Mouse (Mus musculus) forebrain, embryonic 14.5 days (tissue): ENCODE measurements around the gene Ctrb1. TPM values are rescaled to one million over a fixed set of nuclear protein-coding genes. Genes with fewer than 3 reads are reported as not detected.

Experiments
- ATAC-seq: fragments of 200-750 bp; cut with Nextera tagmentation; 2 replicates; pipeline ENCODE4 v1.8.0; 2017; ENCODE audit warnings: mild to moderate bottlenecking, moderate library complexity
- DNase-seq: peaks from one replicate; pipeline ENCODE4 v3.0.0-alpha.2; 2015; ENCODE audit warnings: low spot score
- H3K27ac ChIP-seq: fragments of 300-500 bp; sonication (generic); 2 replicates; pipeline ENCODE4 v1.5.1; 2014; ENCODE audit warnings: low read depth, mild to moderate bottlenecking, control low read depth, low read length, moderate library complexity
- H3K27me3 ChIP-seq: fragments of 300-500 bp; sonication (generic); replicated peaks from 2 replicates; pipeline ENCODE4 v1.6.1; 2014; ENCODE audit warnings: low read length, control low read depth, mixed read lengths; ENCODE audit not compliant: control insufficient read depth, insufficient read depth
- H3K36me3 ChIP-seq: fragments of 300-500 bp; sonication (generic); 2 replicates; pipeline ENCODE4 v1.6.1; 2014; ENCODE audit warnings: low read length, control low read depth; ENCODE audit not compliant: control insufficient read depth, insufficient read depth
- H3K4me1 ChIP-seq: fragments of 300-500 bp; sonication (generic); 2 replicates; pipeline ENCODE4 v1.6.1; 2014; ENCODE audit warnings: antibody characterized with exemption, low read length, control low read depth; ENCODE audit not compliant: control insufficient read depth, insufficient read depth
- H3K4me2 ChIP-seq: fragments of 300-500 bp; sonication (generic); 2 replicates; pipeline ENCODE4 v1.6.1; 2014; ENCODE audit warnings: mild to moderate bottlenecking, control low read depth, low read length
- H3K4me3 ChIP-seq: fragments of 300-500 bp; sonication (generic); 2 replicates; pipeline ENCODE4 v1.5.1; 2014; ENCODE audit warnings: low read depth, low read length, control low read depth
- H3K9ac ChIP-seq: fragments of 300-500 bp; sonication (generic); 2 replicates; pipeline ENCODE4 v1.6.1; 2014; ENCODE audit warnings: mild to moderate bottlenecking, low read length, control low read depth, moderate library complexity
- H3K9me3 ChIP-seq: fragments of 300-500 bp; sonication (generic); replicated peaks from 2 replicates; pipeline ENCODE4 v1.6.1; 2016; ENCODE audit warnings: low read length, control low read depth, mixed read lengths; ENCODE audit not compliant: control insufficient read depth
- WGBS: fragments of 180-500 bp; shearing (Covaris S2); extraction: QIAGEN DNeasy Blood & Tissue Kit; methylation state at CpG from one replicate; pipeline ENCODE4 v1.1.7; 2014; 5-methylcytosine and 5-hydroxymethylcytosine counted together
- polyA plus RNA-seq: library from polyadenylated mRNA; unstranded; fragments of >200 nt; fragmentation: Nextera tagmentation; extraction: Ambion mirVana; gene quantifications from 2 replicates; pipeline ENCODE4 v1.2.1, GENCODE M21; 2014

The Ctrb1 gene
- polyA plus RNA-seq, 1 experiment from 2014 or later = not detected

DNA sequence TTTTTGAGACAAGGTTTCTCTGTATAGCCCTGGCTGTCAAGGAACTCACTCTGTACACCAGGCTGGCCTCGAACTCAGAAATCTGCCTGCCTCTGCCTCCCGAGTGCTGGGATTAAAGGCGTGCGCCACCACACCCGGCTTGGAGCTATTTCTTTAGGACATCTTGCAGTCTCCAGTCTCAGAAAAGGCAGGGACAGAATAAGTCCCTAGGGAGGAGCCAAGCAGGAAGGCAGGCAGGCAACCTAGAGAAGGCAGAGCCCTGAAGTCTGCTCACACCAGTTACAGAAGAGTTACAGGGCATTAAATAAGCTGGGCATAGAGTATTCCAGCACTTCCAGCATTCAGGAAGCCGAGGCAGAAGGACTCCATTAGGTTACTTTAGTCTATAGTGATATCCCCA lies 34.5 kb upstream of the Ctrb1 start:
- no peaks in the 10 kb centered on the region for H3K9me3 ChIP-seq
- ATAC-seq = no peak

GRCm38 (mm10) chr8:111720115-111720544 lies 29.3 kb upstream of the Ctrb1 start:
- H3K27me3 ChIP-seq = no peaks in the 10 kb centered on the region
- H3K36me3 ChIP-seq = peaks cover 29% of the 10 kb centered on the region
- peaks cover 25% of the 10 kb centered on the region for H3K4me1 ChIP-seq
- H3K9ac ChIP-seq = no peak overlapping the region
- no peak overlapping the region for H3K27ac ChIP-seq
- no peak overlapping the region for H3K4me3 ChIP-seq
- ATAC-seq (no peak), DNase-seq (no peak)
- WGBS = 81% methylated on average over 4 of the region's 4 CpGs
- no peaks in the 10 kb centered on the region for H3K9me3 ChIP-seq
- H3K4me2 ChIP-seq = no peak overlapping the region

More for the DNA sequence above, 34.5 kb upstream of the Ctrb1 start:
- WGBS = 94% methylated on average over 6 of the region's 6 CpGs
- Histone ChIP-seq H3K4me2 (no peak overlapping the region), H3K9ac (no peak overlapping the region), H3K4me1 (peaks cover 7% of the 10 kb centered on the region; the same call in 1 of the 2 replicates), H3K36me3 (peaks cover 9% of the 10 kb centered on the region), H3K4me3 (no peak overlapping the region), H3K27ac (no peak overlapping the region), H3K27me3 (no peaks in the 10 kb centered on the region)
- no peak for DNase-seq

- Histone ChIP-seq H3K4me2 (no peak overlapping the region), H3K9ac (no peak overlapping the region), H3K4me3 (no peak overlapping the region), H3K9me3 (no peaks in the 10 kb centered on the region), H3K27me3 (no peaks in the 10 kb centered on the region), H3K36me3 (peaks cover 40% of the 10 kb centered on the region), H3K27ac (no peak overlapping the region; the same call in 1 of the 2 replicates), H3K4me1 (peaks cover 25% of the 10 kb centered on the region)
- DNase-seq = no peak
- 61% methylated on average over 5 of the region's 5 CpGs for WGBS
- no peak for ATAC-seq
Measured at GRCm38 (mm10) chr8:111718937-111719336, 28.1 kb upstream of the Ctrb1 start.

GRCm38 (mm10) chr8:111717866-111718265 lies 27.1 kb upstream of the Ctrb1 start:
- Histone ChIP-seq H3K36me3 (peaks cover 51% of the 10 kb centered on the region), H3K27ac (peak overlapping the region; percentile 98), H3K9ac (peak overlapping the region; percentile 58), H3K4me3 (no peak overlapping the region), H3K9me3 (no peaks in the 10 kb centered on the region), H3K27me3 (no peaks in the 10 kb centered on the region), H3K4me2 (no peak overlapping the region), H3K4me1 (peaks cover 25% of the 10 kb centered on the region)
- no peak for ATAC-seq
- 58% methylated on average over 6 of the region's 6 CpGs for WGBS
- DNase-seq = peak; percentile 41

DNA sequence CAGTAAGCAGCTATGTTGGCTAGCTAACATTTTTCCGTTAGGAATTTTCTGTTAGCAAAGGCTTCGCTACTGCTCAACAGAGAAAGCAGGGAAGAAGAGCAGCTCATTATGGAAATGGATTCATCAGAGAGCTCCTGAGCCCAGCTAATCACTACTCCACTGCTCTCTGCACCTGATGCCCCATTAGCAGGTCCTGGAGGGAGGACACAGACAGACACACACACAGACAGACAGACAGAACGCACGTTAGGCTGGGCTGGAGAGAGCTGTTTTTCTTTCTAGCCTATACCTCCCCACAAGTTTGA lies 26.6 kb upstream of the Ctrb1 start:
- Histone ChIP-seq H3K4me2 (peak overlapping the region; percentile 33; the same call in 1 of the 2 replicates), H3K36me3 (peaks cover 55% of the 10 kb centered on the region), H3K9ac (peak overlapping the region; percentile 58), H3K27me3 (no peaks in the 10 kb centered on the region), H3K4me3 (no peak overlapping the region), H3K9me3 (no peaks in the 10 kb centered on the region), H3K27ac (peak overlapping the region; percentile 98), H3K4me1 (peaks cover 25% of the 10 kb centered on the region)
- peak; percentile 32 for ATAC-seq
- WGBS = 25% methylated on average over 4 of the region's 4 CpGs
- DNase-seq = peak; percentile 67

DNA sequence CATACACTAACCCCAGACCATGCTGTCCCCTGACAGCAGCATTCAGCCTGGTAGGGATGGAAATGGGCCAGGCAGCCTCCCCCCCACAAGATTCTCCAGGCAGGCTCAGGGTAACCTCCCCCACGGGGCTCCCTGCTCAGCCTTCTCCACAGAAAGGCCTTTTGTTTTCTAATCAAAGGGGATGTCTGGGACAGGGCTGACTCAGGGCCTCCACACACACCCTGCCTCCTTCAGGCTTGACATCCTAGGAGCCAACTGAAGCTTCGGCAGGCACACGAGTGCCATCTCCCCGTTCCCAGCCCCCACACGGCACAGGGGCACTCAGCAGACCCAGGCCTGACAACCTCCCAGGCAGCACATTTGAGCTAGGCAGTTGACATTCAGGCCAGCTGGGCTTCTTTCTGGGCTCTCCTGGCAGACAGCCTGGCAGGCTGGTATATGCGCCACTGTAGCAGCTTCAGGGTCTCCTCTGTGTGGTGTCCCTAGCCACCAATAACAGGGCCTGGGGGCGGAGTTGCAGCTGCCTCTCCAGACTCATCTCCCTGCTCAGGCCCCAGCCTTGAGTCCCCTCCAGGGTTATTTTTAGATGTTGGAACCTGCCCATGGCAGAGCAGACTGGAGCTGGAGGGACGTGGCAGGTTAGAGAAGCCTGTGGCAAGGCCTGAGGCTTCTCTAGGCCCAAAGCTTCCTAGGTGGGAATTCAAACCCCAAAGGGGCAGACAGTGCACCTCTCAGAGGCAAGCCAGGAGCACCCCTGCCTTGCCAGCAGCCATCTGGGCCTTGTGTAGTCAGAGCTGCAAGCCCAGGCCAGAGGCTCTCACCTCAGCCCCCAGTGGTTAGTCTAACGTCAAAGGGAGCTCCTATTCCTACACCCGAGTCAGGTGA lies 26.0 kb upstream of the Ctrb1 start:
- WGBS = 11% methylated on average over 10 of the region's 10 CpGs
- DNase-seq (peak; percentile 91), ATAC-seq (peak; percentile 87)
- peaks cover 25% of the 10 kb centered on the region for H3K4me1 ChIP-seq
- no peaks in the 10 kb centered on the region for H3K27me3 ChIP-seq
- H3K4me3 ChIP-seq = no peak overlapping the region
- H3K4me2 ChIP-seq = peak overlapping the region; percentile 33
- peak overlapping the region; percentile 58 for H3K9ac ChIP-seq
- peak overlapping the region; percentile 98 for H3K27ac ChIP-seq
- H3K9me3 ChIP-seq = no peaks in the 10 kb centered on the region
- peaks cover 60% of the 10 kb centered on the region for H3K36me3 ChIP-seq

GRCm38 (mm10) chr8:111715514-111715913 lies 24.7 kb upstream of the Ctrb1 start:
- DNase-seq (no peak), ATAC-seq (no peak)
- no peak overlapping the region for H3K4me2 ChIP-seq
- H3K4me3 ChIP-seq = no peak overlapping the region
- peak overlapping the region; percentile 98 for H3K27ac ChIP-seq
- peaks cover 25% of the 10 kb centered on the region for H3K4me1 ChIP-seq
- peaks cover 66% of the 10 kb centered on the region for H3K36me3 ChIP-seq
- H3K9ac ChIP-seq = no peak overlapping the region
- no peaks in the 10 kb centered on the region for H3K9me3 ChIP-seq
- no peaks in the 10 kb centered on the region for H3K27me3 ChIP-seq
- 86% methylated on average over 13 of the region's 13 CpGs for WGBS

- no peak overlapping the region for H3K27ac ChIP-seq
- peaks cover 25% of the 10 kb centered on the region for H3K4me1 ChIP-seq
- no peak overlapping the region for H3K9ac ChIP-seq
- DNase-seq (no peak), ATAC-seq (no peak)
- H3K9me3 ChIP-seq = no peaks in the 10 kb centered on the region
- H3K4me2 ChIP-seq = no peak overlapping the region
- H3K4me3 ChIP-seq = no peak overlapping the region
- H3K36me3 ChIP-seq = peaks cover 65% of the 10 kb centered on the region
- no peaks in the 10 kb centered on the region for H3K27me3 ChIP-seq
- WGBS = 95% methylated on average over 12 of the region's 12 CpGs
Measured at GRCm38 (mm10) chr8:111714295-111714694, 23.5 kb upstream of the Ctrb1 start.

DNA sequence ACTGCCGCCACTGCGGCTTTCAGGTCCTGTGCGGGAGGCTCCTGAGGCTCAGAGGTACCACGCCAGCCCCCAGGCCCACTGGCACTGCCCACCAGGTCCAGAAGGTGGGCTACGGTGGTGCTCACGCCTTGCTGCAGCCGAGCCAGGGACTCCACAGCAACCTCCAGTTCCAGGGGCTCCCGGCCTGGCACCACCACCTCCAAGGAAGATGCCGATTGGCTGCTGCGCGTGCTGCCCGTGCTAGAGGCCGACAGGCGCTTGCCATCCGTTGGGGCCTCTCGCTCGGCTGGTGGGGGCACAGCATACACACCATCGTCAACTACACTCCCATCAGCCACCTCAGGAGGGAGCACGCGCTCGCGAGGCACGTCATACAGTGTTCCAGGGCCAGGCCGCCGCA lies 23.0 kb upstream of the Ctrb1 start:
- ATAC-seq = no peak
- Histone ChIP-seq H3K4me1 (peaks cover 25% of the 10 kb centered on the region), H3K36me3 (peaks cover 65% of the 10 kb centered on the region), H3K27ac (no peak overlapping the region), H3K9ac (no peak overlapping the region), H3K4me2 (no peak overlapping the region), H3K27me3 (no peaks in the 10 kb centered on the region), H3K9me3 (no peaks in the 10 kb centered on the region), H3K4me3 (no peak overlapping the region)
- 93% methylated on average over 24 of the region's 25 CpGs for WGBS
- DNase-seq = no peak
